Mouse (Mus musculus): ENCODE measurements around the gene Gm11757. TPM values are rescaled to one million over a fixed set of nuclear protein-coding genes. Genes with fewer than 3 reads are reported as not detected.
"Not testable (repeated sequence)": the region's sequence is repeated elsewhere in the genome, so short reads cannot be mapped to it uniquely, and the experiment has no call there.

Gm11757 gene
- not detected in 2 replicates for polyA plus RNA-seq (2016; fragmentation: Nextera tagmentation; extraction: Ambion mirVana)

DNA sequence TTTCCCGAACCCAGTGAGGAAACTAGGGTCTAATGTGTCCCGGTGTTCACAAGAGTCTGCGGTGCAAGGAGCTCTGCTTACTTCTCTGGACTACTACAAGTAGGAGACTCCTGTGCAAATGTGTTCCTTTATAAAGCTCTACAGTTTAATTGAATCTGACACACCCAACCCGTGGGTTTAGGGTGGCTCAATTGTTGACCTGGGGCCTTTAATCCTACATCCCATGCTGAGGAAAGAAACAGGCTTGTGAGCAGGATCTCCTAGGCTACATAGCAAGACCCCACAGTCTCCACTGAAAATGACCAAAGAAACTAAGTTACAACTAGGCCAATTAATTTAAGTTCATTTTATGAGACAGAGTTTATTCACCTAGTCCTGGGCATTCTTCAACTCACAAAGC, at the start of gene Gm11757:
Gene Gm11757, minus strand, starts transcription at position 101 of the 400 bp plus-strand sequence.
- H3K27ac ChIP-seq; H3K27me3 ChIP-seq; H3K9ac ChIP-seq (replicated peaks); H3K9me3 ChIP-seq; ATAC-seq (ENCODE audit: insufficient number of reproducible peaks, insufficient read depth, low FRiP score, low TSS enrichment, low read depth); H3K4me2 ChIP-seq; H3K4me1 ChIP-seq (replicated peaks); H3K4me3 ChIP-seq (replicated peaks); H3K36me3 ChIP-seq: not testable (repeated sequence)
- no CpG with 5 or more reads among the region's 4 CpGs for WGBS

GRCm38 (mm10) chr4:73920660-73921059, 29.7 kb upstream of the Gm11757 start, which contains the start of gene Gm11756:
Gm11756 (minus strand) TSS chr4:73920760.
- H3K9ac ChIP-seq (replicated peaks); H3K4me2 ChIP-seq; ATAC-seq (ENCODE audit: insufficient number of reproducible peaks, insufficient read depth, low FRiP score, low TSS enrichment, low read depth); H3K36me3 ChIP-seq; H3K27ac ChIP-seq; H3K4me1 ChIP-seq (replicated peaks); H3K4me3 ChIP-seq (replicated peaks); H3K27me3 ChIP-seq; H3K9me3 ChIP-seq: not testable (repeated sequence)
- 80% methylated on average over 6 of the region's 6 CpGs for WGBS

DNA sequence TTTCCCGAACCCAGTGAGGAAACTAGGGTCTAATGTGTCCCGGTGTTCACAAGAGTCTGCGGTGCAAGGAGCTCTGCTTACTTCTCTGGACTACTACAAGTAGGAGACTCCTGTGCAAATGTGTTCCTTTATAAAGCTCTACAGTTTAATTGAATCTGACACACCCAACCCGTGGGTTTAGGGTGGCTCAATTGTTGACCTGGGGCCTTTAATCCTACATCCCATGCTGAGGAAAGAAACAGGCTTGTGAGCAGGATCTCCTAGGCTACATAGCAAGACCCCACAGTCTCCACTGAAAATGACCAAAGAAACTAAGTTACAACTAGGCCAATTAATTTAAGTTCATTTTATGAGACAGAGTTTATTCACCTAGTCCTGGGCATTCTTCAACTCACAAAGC, 14.9 kb upstream of the Gm11757 start, which contains the start of gene Gm13871:
Gene Gm13871, minus strand, starts transcription at position 101 of the 400 bp plus-strand sequence.
- not testable (repeated sequence) for ATAC-seq (ENCODE audit: insufficient number of reproducible peaks, insufficient read depth, low FRiP score, low TSS enrichment, low read depth); H3K27ac ChIP-seq; H3K4me3 ChIP-seq (replicated peaks); H3K36me3 ChIP-seq; H3K27me3 ChIP-seq; H3K9ac ChIP-seq (replicated peaks); H3K4me2 ChIP-seq; H3K9me3 ChIP-seq; H3K4me1 ChIP-seq (replicated peaks)
- no CpG with 5 or more reads among the region's 4 CpGs for WGBS

GRCm38 (mm10) chr4:73876166-73876565, 14.7 kb downstream of the Gm11757 start, which contains the start of gene Gm11758:
Gm11758 (minus strand) TSS chr4:73876266.
- not testable (repeated sequence) for H3K9me3 ChIP-seq; H3K27me3 ChIP-seq; ATAC-seq (ENCODE audit: insufficient number of reproducible peaks, insufficient read depth, low FRiP score, low TSS enrichment, low read depth); H3K4me1 ChIP-seq (replicated peaks); H3K4me2 ChIP-seq; H3K36me3 ChIP-seq; H3K27ac ChIP-seq; H3K9ac ChIP-seq (replicated peaks); H3K4me3 ChIP-seq (replicated peaks)
- no CpG with 5 or more reads among the region's 4 CpGs for WGBS

Other genes starting within 250 kb of the Gm11757 start
- gene Gm11239, start 222.8 kb downstream of the Gm11757 start, polyA plus RNA-seq (2016; fragmentation: Nextera tagmentation; extraction: Ambion mirVana): not detected in 2 replicates
- gene Gm428, start 207.6 kb downstream of the Gm11757 start, polyA plus RNA-seq (2016; fragmentation: Nextera tagmentation; extraction: Ambion mirVana): not detected in 2 replicates
- gene Rasef, start 100.1 kb downstream of the Gm11757 start, polyA plus RNA-seq (2016; fragmentation: Nextera tagmentation; extraction: Ambion mirVana): 1.4 and 1.5 TPM in 2 replicates
- not detected in 2 replicates for gene Gm11758, start 14.8 kb downstream of the Gm11757 start, polyA plus RNA-seq (2016; fragmentation: Nextera tagmentation; extraction: Ambion mirVana)
- gene Gm13871, start 14.8 kb upstream of the Gm11757 start, polyA plus RNA-seq (2016; fragmentation: Nextera tagmentation; extraction: Ambion mirVana): not detected in 2 replicates
- 0.24 and 0.37 TPM in 2 replicates for gene Gm11756, start 29.6 kb upstream of the Gm11757 start, polyA plus RNA-seq (2016; fragmentation: Nextera tagmentation; extraction: Ambion mirVana)
- 6.1 and 7.0 TPM in 2 replicates for gene 2310002L09Rik, start 59.7 kb upstream of the Gm11757 start, polyA plus RNA-seq (2016; fragmentation: Nextera tagmentation; extraction: Ambion mirVana)
- 3.0 and 3.1 TPM in 2 replicates for gene Frmd3, start 122.3 kb upstream of the Gm11757 start, polyA plus RNA-seq (2016; fragmentation: Nextera tagmentation; extraction: Ambion mirVana)